Mouse (Mus musculus) neural tube, embryonic 13.5 days (tissue): ENCODE results near the gene Clstn1. TPM values are rescaled to one million over a fixed set of nuclear protein-coding genes. Genes with fewer than 3 reads are reported as not detected.

Experiments
- ATAC-seq: fragments of 200-750 bp; cut with Nextera tagmentation; 2 replicates; pipeline ENCODE4 v1.8.0; 2017; ENCODE audit warnings: low read depth, mild to moderate bottlenecking, moderate TSS enrichment, moderate library complexity
- H3K27ac ChIP-seq: fragments of 300-500 bp; sonication (generic); replicated peaks from 2 replicates; pipeline ENCODE4 v1.5.1; 2015; ENCODE audit warnings: moderate library complexity, mild to moderate bottlenecking, inconsistent platforms
- H3K27me3 ChIP-seq: fragments of 300-500 bp; sonication (generic); 2 replicates; pipeline ENCODE4 v1.6.1; 2015; ENCODE audit warnings: mild to moderate bottlenecking, inconsistent platforms
- H3K36me3 ChIP-seq: fragments of 300-500 bp; sonication (generic); 2 replicates; pipeline ENCODE4 v1.6.1; 2015; ENCODE audit warnings: mild to moderate bottlenecking, inconsistent platforms
- H3K4me1 ChIP-seq: fragments of 300-500 bp; sonication (generic); replicated peaks from 2 replicates; pipeline ENCODE4 v1.6.1; 2015; ENCODE audit warnings: inconsistent platforms
- H3K4me2 ChIP-seq: fragments of 300-500 bp; sonication (generic); 2 replicates; pipeline ENCODE4 v1.6.1; 2015; ENCODE audit warnings: inconsistent platforms, mild to moderate bottlenecking, moderate library complexity
- H3K4me3 ChIP-seq: fragments of 300-500 bp; sonication (generic); 2 replicates; pipeline ENCODE4 v1.5.1; 2015; ENCODE audit warnings: mild to moderate bottlenecking, inconsistent platforms
- H3K9ac ChIP-seq: fragments of 300-500 bp; sonication (generic); 2 replicates; pipeline ENCODE4 v1.6.1; 2015; ENCODE audit warnings: moderate library complexity, mild to moderate bottlenecking, inconsistent platforms
- H3K9me3 ChIP-seq: fragments of 300-500 bp; sonication (generic); 2 replicates; pipeline ENCODE4 v1.6.1; 2016; ENCODE audit warnings: inconsistent platforms
- WGBS: fragments of 180-500 bp; shearing (Covaris S2); methylation state at CpG from one replicate; pipeline ENCODE4 v1.1.7; 2015; 5-methylcytosine and 5-hydroxymethylcytosine counted together
- polyA plus RNA-seq: library from polyadenylated mRNA; unstranded; fragments of >200 nt; fragmentation: Nextera tagmentation; extraction: Ambion mirVana; gene quantifications from 2 replicates; pipeline ENCODE4 v1.2.1, GENCODE M21; 2015

Clstn1 gene
- 131 and 142 TPM in 2 replicates for polyA plus RNA-seq

GRCm38 (mm10) chr4:149586044-149586782, at the start of gene Clstn1:
Gene Clstn1 (plus strand): TSS chr4:149586468.
- peak within 1 kb of the TSS; percentile 91 for H3K4me3 ChIP-seq
- peak within 1 kb of the TSS; percentile 92 for H3K27ac ChIP-seq
- H3K4me2 ChIP-seq, result peak within 1 kb of the TSS; percentile 98
- ATAC-seq, result peak; percentile 84
- H3K4me1 ChIP-seq, result peaks cover 30% of the 10 kb centered on the region
- H3K36me3 ChIP-seq, result no peaks in the 10 kb centered on the region
- H3K9ac ChIP-seq, result peak within 1 kb of the TSS; percentile 98
- WGBS, result under 1% methylated on average over 45 of the region's 103 CpGs
- H3K27me3 ChIP-seq, result no peaks in the 10 kb centered on the region; the same call in 1 of the 2 replicates
- H3K9me3 ChIP-seq, result no peaks in the 10 kb centered on the region; the same call in 1 of the 2 replicates

GRCm38 (mm10) chr4:149539441-149539840, 46.8 kb upstream of the Clstn1 start:
- H3K27ac ChIP-seq, result no peak overlapping the region
- no peak overlapping the region for H3K4me3 ChIP-seq
- no peak for ATAC-seq
- 88% methylated on average over 8 of the region's 8 CpGs for WGBS
- peaks cover 9% of the 10 kb centered on the region; the same call in 1 of the 2 replicates for H3K4me1 ChIP-seq
- no peaks in the 10 kb centered on the region for H3K27me3 ChIP-seq
- H3K4me2 ChIP-seq, result no peak overlapping the region
- no peaks in the 10 kb centered on the region for H3K9me3 ChIP-seq
- no peaks in the 10 kb centered on the region for H3K36me3 ChIP-seq
- H3K9ac ChIP-seq, result no peak overlapping the region

GRCm38 (mm10) chr4:149541935-149542334, 44.3 kb upstream of the Clstn1 start:
- H3K4me1 ChIP-seq, result peaks cover 9% of the 10 kb centered on the region; the same call in 1 of the 2 replicates
- H3K9ac ChIP-seq, result no peak overlapping the region
- no peak for ATAC-seq
- H3K9me3 ChIP-seq, result no peaks in the 10 kb centered on the region
- H3K36me3 ChIP-seq, result peaks cover 19% of the 10 kb centered on the region
- no peaks in the 10 kb centered on the region for H3K27me3 ChIP-seq
- no peak overlapping the region for H3K27ac ChIP-seq
- no peak overlapping the region for H3K4me2 ChIP-seq
- H3K4me3 ChIP-seq, result no peak overlapping the region
- 67% methylated on average over 5 of the region's 5 CpGs for WGBS

- Histone ChIP-seq H3K27ac (no peak overlapping the region), H3K4me2 (no peak overlapping the region), H3K4me3 (no peak overlapping the region), H3K4me1 (peaks cover 9% of the 10 kb centered on the region; the same call in 1 of the 2 replicates), H3K27me3 (no peaks in the 10 kb centered on the region), H3K9me3 (no peaks in the 10 kb centered on the region), H3K9ac (no peak overlapping the region), H3K36me3 (peaks cover 22% of the 10 kb centered on the region)
- WGBS, result 80% methylated on average over 12 of the region's 12 CpGs
- ATAC-seq, result no peak
Measured at GRCm38 (mm10) chr4:149542431-149542830, 43.8 kb upstream of the Clstn1 start.

- H3K4me2 ChIP-seq, result no peak overlapping the region
- no peaks in the 10 kb centered on the region for H3K27me3 ChIP-seq
- H3K36me3 ChIP-seq, result peaks cover 28% of the 10 kb centered on the region
- ATAC-seq, result peak; percentile 41; the same call in 1 of the 2 replicates
- no peak overlapping the region for H3K27ac ChIP-seq
- peaks cover 9% of the 10 kb centered on the region; the same call in 1 of the 2 replicates for H3K4me1 ChIP-seq
- WGBS, result 51% methylated on average over 10 of the region's 10 CpGs
- H3K9me3 ChIP-seq, result no peaks in the 10 kb centered on the region
- H3K4me3 ChIP-seq, result no peak overlapping the region
- H3K9ac ChIP-seq, result no peak overlapping the region
Measured at GRCm38 (mm10) chr4:149542927-149543553, 43.2 kb upstream of the Clstn1 start.

GRCm38 (mm10) chr4:149544892-149545291, 41.4 kb upstream of the Clstn1 start:
- no peaks in the 10 kb centered on the region for H3K27me3 ChIP-seq
- WGBS, result 88% methylated on average over 8 of the region's 8 CpGs
- ATAC-seq, result no peak

GRCm38 (mm10) chr4:149546797-149547444, 39.3 kb upstream of the Clstn1 start:
- ATAC-seq, result no peak
- 85% methylated on average over 9 of the region's 9 CpGs for WGBS

More at GRCm38 (mm10) chr4:149544892-149545291, 41.4 kb upstream of the Clstn1 start:
- Histone ChIP-seq H3K4me3 (no peak overlapping the region), H3K27ac (no peak overlapping the region), H3K9me3 (no peaks in the 10 kb centered on the region), H3K9ac (no peak overlapping the region), H3K36me3 (peaks cover 28% of the 10 kb centered on the region), H3K4me1 (peaks cover 4% of the 10 kb centered on the region; the same call in 1 of the 2 replicates), H3K4me2 (no peak overlapping the region)

GRCm38 (mm10) chr4:149547523-149547922, 38.7 kb upstream of the Clstn1 start:
- WGBS, result 77% methylated on average over 6 of the region's 6 CpGs
- H3K4me1 ChIP-seq, result peaks cover 2% of the 10 kb centered on the region; the same call in 1 of the 2 replicates

More at GRCm38 (mm10) chr4:149546797-149547444, 39.3 kb upstream of the Clstn1 start:
- H3K9me3 ChIP-seq, result no peaks in the 10 kb centered on the region
- H3K27ac ChIP-seq, result no peak overlapping the region
- peaks cover 4% of the 10 kb centered on the region; the same call in 1 of the 2 replicates for H3K4me1 ChIP-seq
- H3K4me2 ChIP-seq, result no peak overlapping the region
- no peak overlapping the region for H3K4me3 ChIP-seq
- H3K27me3 ChIP-seq, result no peaks in the 10 kb centered on the region
- no peak overlapping the region for H3K9ac ChIP-seq
- peaks cover 28% of the 10 kb centered on the region for H3K36me3 ChIP-seq

GRCm38 (mm10) chr4:149549221-149549925, 36.9 kb upstream of the Clstn1 start:
- ATAC-seq, result peak; percentile 90
- 0 out of 2 replicates have a peak overlapping the region, but pooled peaks have one; percentile 18 for H3K9ac ChIP-seq
- no peak overlapping the region for H3K4me3 ChIP-seq
- peaks cover 8% of the 10 kb centered on the region for H3K4me1 ChIP-seq
- H3K27me3 ChIP-seq, result no peaks in the 10 kb centered on the region
- 69% methylated on average over 9 of the region's 9 CpGs for WGBS
- H3K4me2 ChIP-seq, result no peak overlapping the region
- H3K27ac ChIP-seq, result no peak overlapping the region; the same call in 1 of the 2 replicates
- H3K9me3 ChIP-seq, result no peaks in the 10 kb centered on the region
- H3K36me3 ChIP-seq, result peaks cover 33% of the 10 kb centered on the region

More at GRCm38 (mm10) chr4:149547523-149547922, 38.7 kb upstream of the Clstn1 start:
- H3K27me3 ChIP-seq, result no peaks in the 10 kb centered on the region
- no peak for ATAC-seq
- H3K9me3 ChIP-seq, result no peaks in the 10 kb centered on the region
- H3K36me3 ChIP-seq, result peaks cover 33% of the 10 kb centered on the region
- H3K4me3 ChIP-seq, result no peak overlapping the region
- no peak overlapping the region for H3K9ac ChIP-seq
- no peak overlapping the region for H3K27ac ChIP-seq
- H3K4me2 ChIP-seq, result no peak overlapping the region

- H3K9ac ChIP-seq, result 0 out of 2 replicates have a peak overlapping the region, but pooled peaks have one; percentile 22
- 79% methylated on average over 5 of the region's 5 CpGs for WGBS
- no peaks in the 10 kb centered on the region for H3K27me3 ChIP-seq
- no peak for ATAC-seq
- no peak overlapping the region for H3K4me3 ChIP-seq
- no peak overlapping the region for H3K27ac ChIP-seq
- H3K9me3 ChIP-seq, result no peaks in the 10 kb centered on the region
- H3K4me2 ChIP-seq, result no peak overlapping the region
- H3K36me3 ChIP-seq, result peaks cover 24% of the 10 kb centered on the region
- peaks cover 12% of the 10 kb centered on the region for H3K4me1 ChIP-seq
Measured at GRCm38 (mm10) chr4:149550866-149551265, 35.4 kb upstream of the Clstn1 start.

- no peak overlapping the region for H3K4me2 ChIP-seq
Measured at GRCm38 (mm10) chr4:149551696-149552095, 34.6 kb upstream of the Clstn1 start.

More at GRCm38 (mm10) chr4:149551696-149552095, 34.6 kb upstream of the Clstn1 start:
- Histone ChIP-seq H3K4me1 (peaks cover 12% of the 10 kb centered on the region), H3K9ac (no peak overlapping the region), H3K9me3 (no peaks in the 10 kb centered on the region), H3K4me3 (no peak overlapping the region), H3K27me3 (no peaks in the 10 kb centered on the region), H3K36me3 (peaks cover 16% of the 10 kb centered on the region), H3K27ac (no peak overlapping the region)
- WGBS, result 89% methylated on average over 5 of the region's 5 CpGs
- ATAC-seq, result no peak
